Mouse (Mus musculus) forebrain, postnatal 0 days (tissue): ENCODE measurements around the gene Pik3r1. TPM values are rescaled to one million over a fixed set of nuclear protein-coding genes. Genes with fewer than 3 reads are reported as not detected.

Source experiments
- ATAC-seq: fragments of 200-750 bp; cut with Nextera tagmentation; 2 replicates; pipeline ENCODE4 v1.8.0; 2017; ENCODE audit warnings: mild to moderate bottlenecking, moderate library complexity
- DNase-seq: peaks from one replicate; pipeline ENCODE4 v3.0.0-alpha.2; 2015
- H3K27ac ChIP-seq: fragments of 300-500 bp; sonication (generic); 2 replicates; pipeline ENCODE4 v1.5.1; 2014; ENCODE audit warnings: low read depth, mild to moderate bottlenecking, antibody characterized with exemption, low read length, moderate library complexity, mixed read lengths
- H3K27me3 ChIP-seq: fragments of 300-500 bp; sonication (generic); 2 replicates; pipeline ENCODE4 v1.6.1; 2014; ENCODE audit warnings: mild to moderate bottlenecking, low read length, mixed read lengths; ENCODE audit not compliant: insufficient read depth
- H3K36me3 ChIP-seq: fragments of 300-500 bp; sonication (generic); 2 replicates; pipeline ENCODE4 v1.6.1; 2014; ENCODE audit warnings: mild to moderate bottlenecking, moderate library complexity; ENCODE audit not compliant: insufficient read depth
- H3K4me1 ChIP-seq: fragments of 300-500 bp; sonication (generic); 2 replicates; pipeline ENCODE4 v1.6.1; 2014; ENCODE audit warnings: antibody characterized with exemption; ENCODE audit not compliant: insufficient read depth
- H3K4me2 ChIP-seq: fragments of 300-500 bp; sonication (generic); 2 replicates; pipeline ENCODE4 v1.6.1; 2014; ENCODE audit warnings: low read depth, mild to moderate bottlenecking, moderate library complexity
- H3K4me3 ChIP-seq: fragments of 300-500 bp; sonication (generic); 2 replicates; pipeline ENCODE4 v1.5.1; 2014; ENCODE audit warnings: low read depth, low read length, mixed read lengths
- H3K9ac ChIP-seq: fragments of 300-500 bp; sonication (generic); 2 replicates; pipeline ENCODE4 v1.6.1; 2014; ENCODE audit warnings: mild to moderate bottlenecking
- H3K9me3 ChIP-seq: fragments of 300-500 bp; sonication (generic); 2 replicates; pipeline ENCODE4 v1.6.1; 2016; ENCODE audit warnings: low read length
- CTCF ChIP-seq: sonication (generic); IDR thresholded peaks from 2 replicates; pipeline ENCODE4 v1.5.1; 2016; ENCODE audit warnings: antibody characterized with exemption, control low read depth, low read depth
- WGBS: fragments of 180-500 bp; shearing (Covaris S2); extraction: QIAGEN DNeasy Blood & Tissue Kit; methylation state at CpG from one replicate; pipeline ENCODE4 v1.1.7; 2014; 5-methylcytosine and 5-hydroxymethylcytosine counted together
- polyA plus RNA-seq: library from polyadenylated mRNA; unstranded; fragments of >200 nt; fragmentation: Nextera tagmentation; extraction: Ambion mirVana; gene quantifications from 2 replicates; pipeline ENCODE4 v1.2.1, GENCODE M21; 2015
- total RNA-seq: library from RNA; depleted of rRNA; stranded (reverse); fragments of >200 nt; gene quantifications from 2 replicates; pipeline ENCODE4 v1.2.3, GENCODE M21; 2014

The Pik3r1 gene
- total and polyA plus RNA-seq, 2 experiments from 2014 or later: 50.2 to 117 TPM

- H3K27me3 ChIP-seq: no peaks in the 10 kb centered on the region
- peaks cover 17% of the 10 kb centered on the region for H3K4me1 ChIP-seq
- WGBS: 88% methylated on average over 5 of the region's 5 CpGs
- no peak overlapping the region for H3K4me2 ChIP-seq
- H3K27ac ChIP-seq: no peak overlapping the region
- ATAC-seq: no peak
- H3K36me3 ChIP-seq: peaks cover 24% of the 10 kb centered on the region
- no peak for TF ChIP-seq CTCF
- no peak overlapping the region for H3K4me3 ChIP-seq
- H3K9ac ChIP-seq: no peak overlapping the region
- DNase-seq: no peak
- no peaks in the 10 kb centered on the region for H3K9me3 ChIP-seq
Observed at GRCm38 (mm10) chr13:101697966-101698365, 70.1 kb downstream of the Pik3r1 start.

- ATAC-seq: no peak
Observed at GRCm38 (mm10) chr13:101697461-101697860, 70.6 kb downstream of the Pik3r1 start.

GRCm38 (mm10) chr13:101696827-101697226 is 71.2 kb downstream of the Pik3r1 start:
- no peak for TF ChIP-seq CTCF
- H3K36me3 ChIP-seq: peaks cover 16% of the 10 kb centered on the region
- H3K4me1 ChIP-seq: peaks cover 17% of the 10 kb centered on the region
- no peak overlapping the region for H3K4me3 ChIP-seq
- no peak overlapping the region for H3K9ac ChIP-seq
- 74% methylated on average over 7 of the region's 7 CpGs for WGBS
- DNase-seq: no peak
- no peak for ATAC-seq
- H3K27ac ChIP-seq: no peak overlapping the region
- no peaks in the 10 kb centered on the region for H3K9me3 ChIP-seq
- H3K4me2 ChIP-seq: no peak overlapping the region
- no peaks in the 10 kb centered on the region for H3K27me3 ChIP-seq

More at GRCm38 (mm10) chr13:101697461-101697860, 70.6 kb downstream of the Pik3r1 start:
- WGBS: 73% methylated on average over 5 of the region's 5 CpGs
- no peaks in the 10 kb centered on the region for H3K27me3 ChIP-seq
- H3K27ac ChIP-seq: no peak overlapping the region
- H3K36me3 ChIP-seq: peaks cover 22% of the 10 kb centered on the region
- no peak overlapping the region for H3K9ac ChIP-seq
- peaks cover 17% of the 10 kb centered on the region for H3K4me1 ChIP-seq
- no peak for DNase-seq
- no peak overlapping the region for H3K4me2 ChIP-seq
- no peak overlapping the region for H3K4me3 ChIP-seq
- TF ChIP-seq CTCF: no peak
- no peaks in the 10 kb centered on the region for H3K9me3 ChIP-seq

GRCm38 (mm10) chr13:101696316-101696715 is 71.7 kb downstream of the Pik3r1 start:
- no peak for ATAC-seq
- Histone ChIP-seq H3K4me1 (peaks cover 17% of the 10 kb centered on the region), H3K36me3 (peaks cover 11% of the 10 kb centered on the region; the same call in 1 of the 2 replicates), H3K9ac (no peak overlapping the region), H3K4me2 (no peak overlapping the region), H3K27ac (no peak overlapping the region), H3K4me3 (no peak overlapping the region), H3K27me3 (no peaks in the 10 kb centered on the region), H3K9me3 (no peaks in the 10 kb centered on the region)
- 55% methylated on average over 3 of the region's 3 CpGs for WGBS
- DNase-seq: no peak
- no peak for TF ChIP-seq CTCF

DNA sequence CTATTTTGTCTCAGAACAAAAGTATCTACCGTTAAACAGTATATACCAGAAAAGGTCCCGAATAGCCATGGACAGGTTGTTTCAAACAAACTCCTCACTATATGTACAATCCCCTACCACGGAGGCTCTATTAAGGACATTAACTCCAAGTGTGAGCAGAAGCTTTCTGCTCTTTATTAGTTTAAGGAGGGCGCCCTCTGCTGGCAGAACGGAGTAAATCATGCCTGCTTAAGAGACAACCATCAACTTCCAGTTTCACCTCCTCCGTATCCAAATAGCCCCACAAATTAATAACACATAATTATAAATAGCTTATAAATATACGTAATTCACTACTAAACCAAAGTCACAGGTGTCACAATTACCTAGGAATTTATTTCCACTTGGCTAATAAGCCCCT is 72.1 kb downstream of the Pik3r1 start:
- H3K36me3 ChIP-seq: peaks cover 9% of the 10 kb centered on the region; the same call in 1 of the 2 replicates
- WGBS: 2% methylated on average over 7 of the region's 7 CpGs
- H3K9me3 ChIP-seq: no peaks in the 10 kb centered on the region
- DNase-seq (peak; percentile 93), ATAC-seq (no peak)
- H3K9ac ChIP-seq: no peak overlapping the region
- TF ChIP-seq CTCF: peak; percentile 85
- no peak overlapping the region for H3K4me3 ChIP-seq
- no peak overlapping the region for H3K4me2 ChIP-seq
- H3K27ac ChIP-seq: no peak overlapping the region
- H3K4me1 ChIP-seq: peaks cover 17% of the 10 kb centered on the region
- H3K27me3 ChIP-seq: no peaks in the 10 kb centered on the region

DNA sequence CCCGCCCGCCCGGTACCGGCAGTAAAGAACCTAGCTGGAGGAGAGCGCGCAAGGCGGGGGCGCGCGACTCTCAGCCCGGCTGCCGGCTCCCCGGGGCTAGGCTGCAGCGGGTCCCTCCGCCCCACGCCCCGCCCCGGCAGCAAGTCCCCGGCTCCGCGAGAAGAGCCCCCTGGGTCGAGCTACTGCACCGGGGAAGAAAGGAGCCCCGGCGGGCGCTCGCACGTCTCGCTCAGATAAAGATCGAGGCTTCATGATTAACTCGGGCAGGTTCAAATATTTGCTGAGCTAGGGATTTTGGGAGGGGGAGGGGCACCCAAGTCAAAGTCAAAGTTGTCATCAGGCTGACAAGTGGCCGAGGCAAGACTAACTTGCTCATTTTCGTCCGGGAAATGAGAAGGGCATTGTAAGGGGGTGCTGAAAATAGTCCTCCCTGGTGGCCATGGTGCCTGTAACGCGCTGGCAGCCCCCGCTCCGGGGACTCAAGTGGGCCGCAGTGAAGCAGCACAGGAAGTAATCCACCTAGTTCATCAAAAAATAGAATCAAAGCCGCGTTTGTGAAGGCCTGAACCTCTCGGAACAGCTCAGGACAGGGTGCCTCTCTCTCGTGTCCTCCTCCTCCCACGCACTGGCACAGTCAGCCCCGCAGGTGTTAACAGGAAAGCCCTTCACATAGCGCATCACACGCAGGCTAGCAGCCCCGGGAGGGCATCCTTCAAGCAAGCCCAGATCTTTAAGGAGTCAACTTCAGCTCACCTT is 73.3 kb downstream of the Pik3r1 start:
- DNase-seq: peak; percentile 58
- Histone ChIP-seq H3K27me3 (no peaks in the 10 kb centered on the region), H3K9ac (peak overlapping the region; percentile 78), H3K4me2 (peak overlapping the region; percentile 93), H3K27ac (peak overlapping the region; percentile 45), H3K4me3 (peak overlapping the region; percentile 57), H3K9me3 (no peaks in the 10 kb centered on the region), H3K36me3 (peaks cover under 1% of the 10 kb centered on the region; the same call in 1 of the 2 replicates), H3K4me1 (peaks cover 17% of the 10 kb centered on the region)
- WGBS: 1% methylated on average over 48 of the region's 48 CpGs
- ATAC-seq: peak; percentile 16
- TF ChIP-seq CTCF: no peak

DNA sequence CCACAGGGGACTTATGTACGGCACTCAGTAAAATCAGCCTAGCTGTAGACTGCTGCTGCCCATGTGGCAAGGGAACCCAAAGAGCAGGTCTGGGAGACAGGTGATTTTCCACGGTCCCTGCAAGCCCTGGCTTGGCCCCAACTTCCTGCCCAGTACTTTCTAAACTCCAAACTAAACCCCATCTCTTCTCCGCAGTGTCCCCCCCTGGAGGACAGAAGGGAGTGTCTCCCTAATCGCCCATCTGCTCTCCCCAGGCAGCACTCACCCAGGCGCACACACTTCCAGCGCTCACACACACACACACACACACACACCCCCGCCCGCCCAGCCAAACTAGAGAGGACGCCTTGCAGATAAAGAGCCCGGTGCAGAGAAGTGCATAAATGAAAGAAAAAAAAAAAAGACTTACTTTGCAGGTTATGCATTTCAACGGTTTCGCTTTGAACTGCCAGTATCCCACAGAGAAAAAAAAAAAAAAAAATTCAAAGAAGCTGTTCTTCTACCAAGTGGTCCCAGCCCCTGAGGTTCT is 74.0 kb downstream of the Pik3r1 start:
- H3K4me2 ChIP-seq: peak overlapping the region; percentile 93
- no peaks in the 10 kb centered on the region for H3K9me3 ChIP-seq
- under 1% methylated on average over 12 of the region's 12 CpGs for WGBS
- DNase-seq (peak; percentile 54), ATAC-seq (peak; percentile 28; the same call in 1 of the 2 replicates)
- peak overlapping the region; percentile 57 for H3K4me3 ChIP-seq
- H3K27ac ChIP-seq: peak overlapping the region; percentile 40
- no peaks in the 10 kb centered on the region for H3K27me3 ChIP-seq
- H3K4me1 ChIP-seq: peaks cover 17% of the 10 kb centered on the region
- peak overlapping the region; percentile 78 for H3K9ac ChIP-seq
- TF ChIP-seq CTCF: peak; percentile 46
- H3K36me3 ChIP-seq: no peaks in the 10 kb centered on the region; the same call in 1 of the 2 replicates
